Mouse (Mus musculus) limb, embryonic 13.5 days (tissue): Measurements from ENCODE around the gene Coro2b. TPM values are rescaled to one million over a fixed set of nuclear protein-coding genes. Genes with fewer than 3 reads are reported as not detected.

Experiments used
- ATAC-seq: fragments of 200-750 bp; cut with Nextera tagmentation; 2 replicates; pipeline ENCODE4 v1.8.0; 2017; ENCODE audit warnings: low read depth, moderate number of reproducible peaks, moderate TSS enrichment; ENCODE audit not compliant: low FRiP score
- H3K27ac ChIP-seq: fragments of 300-500 bp; sonication (generic); 2 replicates; pipeline ENCODE4 v1.5.1; 2015; ENCODE audit warnings: inconsistent platforms, mild to moderate bottlenecking, moderate library complexity
- H3K27me3 ChIP-seq: fragments of 300-500 bp; sonication (generic); 2 replicates; pipeline ENCODE4 v1.6.1; 2015; ENCODE audit warnings: mild to moderate bottlenecking, inconsistent platforms
- H3K36me3 ChIP-seq: fragments of 300-500 bp; sonication (generic); 2 replicates; pipeline ENCODE4 v1.6.1; 2015; ENCODE audit warnings: inconsistent platforms, mild to moderate bottlenecking, moderate library complexity
- H3K4me1 ChIP-seq: fragments of 300-500 bp; sonication (generic); 2 replicates; pipeline ENCODE4 v1.6.1; 2015; ENCODE audit warnings: inconsistent platforms
- H3K4me2 ChIP-seq: fragments of 300-500 bp; sonication (generic); replicated peaks from 2 replicates; pipeline ENCODE4 v1.6.1; 2015; ENCODE audit warnings: inconsistent platforms, mild to moderate bottlenecking, moderate library complexity
- H3K4me3 ChIP-seq: fragments of 300-500 bp; sonication (generic); 2 replicates; pipeline ENCODE4 v1.5.1; 2015; ENCODE audit warnings: moderate library complexity, mild to moderate bottlenecking, inconsistent platforms
- H3K9ac ChIP-seq: fragments of 300-500 bp; sonication (generic); 2 replicates; pipeline ENCODE4 v1.6.1; 2015; ENCODE audit warnings: mild to moderate bottlenecking, inconsistent platforms
- H3K9me3 ChIP-seq: fragments of 300-500 bp; sonication (generic); 2 replicates; pipeline ENCODE4 v1.6.1; 2016; ENCODE audit warnings: inconsistent platforms
- WGBS: fragments of 180-500 bp; shearing (Covaris S2); methylation state at CpG from one replicate; pipeline ENCODE4 v1.1.7; 2015; 5-methylcytosine and 5-hydroxymethylcytosine counted together
- polyA plus RNA-seq: library from polyadenylated mRNA; unstranded; fragments of >200 nt; fragmentation: Nextera tagmentation; extraction: Ambion mirVana; gene quantifications from 2 replicates; pipeline ENCODE4 v1.2.1, GENCODE M21; 2015

Gene Coro2b
- polyA plus RNA-seq, 1 experiment from 2014 or later, result 8.5 TPM

DNA sequence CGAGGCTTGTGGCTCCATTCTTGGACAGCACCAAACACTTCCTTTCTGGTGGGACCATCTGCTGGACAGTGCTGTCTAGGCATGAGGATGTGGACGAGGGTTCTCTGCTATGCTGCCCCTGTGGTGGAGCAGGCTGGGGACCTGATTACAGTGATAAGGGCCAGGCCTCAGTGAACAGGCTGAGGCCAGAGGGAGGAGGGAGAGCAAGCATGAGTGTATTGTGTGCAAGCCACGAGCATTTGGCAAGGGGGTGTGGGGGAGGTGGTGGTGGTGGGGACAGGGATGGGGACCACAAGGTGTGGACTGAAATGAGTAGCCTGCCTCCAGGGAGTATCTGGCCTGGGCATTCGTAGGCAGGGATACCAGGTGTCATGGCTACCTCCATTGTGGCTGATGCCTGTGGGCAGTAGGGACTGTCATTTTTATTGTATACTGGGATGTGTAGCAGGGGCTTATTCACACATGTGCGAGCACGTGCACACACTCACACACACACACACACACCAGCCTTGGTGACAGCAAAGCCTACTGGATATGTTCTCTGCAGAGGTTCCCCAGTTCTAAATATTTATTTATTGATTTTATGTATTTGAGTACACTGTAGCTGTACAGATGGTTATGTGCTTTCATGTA lies 166.1 kb downstream of the Coro2b start:
- peaks cover 48% of the 10 kb centered on the region for H3K36me3 ChIP-seq
- no peak overlapping the region for H3K4me3 ChIP-seq
- H3K4me1 ChIP-seq, result peaks cover 51% of the 10 kb centered on the region
- ATAC-seq, result no peak
- H3K9ac ChIP-seq, result no peak overlapping the region
- no peaks in the 10 kb centered on the region for H3K27me3 ChIP-seq
- no peaks in the 10 kb centered on the region for H3K9me3 ChIP-seq
- H3K4me2 ChIP-seq, result no peak overlapping the region
- 72% methylated on average over 6 of the region's 6 CpGs for WGBS
- H3K27ac ChIP-seq, result no peak overlapping the region

GRCm38 (mm10) chr9:62370186-62370585 lies 166.7 kb downstream of the Coro2b start:
- no peak for ATAC-seq
- Histone ChIP-seq H3K4me3 (no peak overlapping the region), H3K4me2 (no peak overlapping the region), H3K36me3 (peaks cover 42% of the 10 kb centered on the region), H3K9me3 (no peaks in the 10 kb centered on the region), H3K27ac (no peak overlapping the region), H3K27me3 (no peaks in the 10 kb centered on the region), H3K4me1 (peaks cover 57% of the 10 kb centered on the region), H3K9ac (no peak overlapping the region)
- WGBS, result 68% methylated on average over 9 of the region's 9 CpGs

Other genes starting within 250 kb of the Coro2b start
- 214 and 225 TPM in 2 replicates for gene Anp32a, start 195.8 kb downstream of the Coro2b start, polyA plus RNA-seq
- 8.0 and 8.2 TPM in 2 replicates for gene Itga11, start 140.8 kb upstream of the Coro2b start, polyA plus RNA-seq